10 mouse cellular contexts compared by ENCODE assay signal in the genomic region with DNA sequence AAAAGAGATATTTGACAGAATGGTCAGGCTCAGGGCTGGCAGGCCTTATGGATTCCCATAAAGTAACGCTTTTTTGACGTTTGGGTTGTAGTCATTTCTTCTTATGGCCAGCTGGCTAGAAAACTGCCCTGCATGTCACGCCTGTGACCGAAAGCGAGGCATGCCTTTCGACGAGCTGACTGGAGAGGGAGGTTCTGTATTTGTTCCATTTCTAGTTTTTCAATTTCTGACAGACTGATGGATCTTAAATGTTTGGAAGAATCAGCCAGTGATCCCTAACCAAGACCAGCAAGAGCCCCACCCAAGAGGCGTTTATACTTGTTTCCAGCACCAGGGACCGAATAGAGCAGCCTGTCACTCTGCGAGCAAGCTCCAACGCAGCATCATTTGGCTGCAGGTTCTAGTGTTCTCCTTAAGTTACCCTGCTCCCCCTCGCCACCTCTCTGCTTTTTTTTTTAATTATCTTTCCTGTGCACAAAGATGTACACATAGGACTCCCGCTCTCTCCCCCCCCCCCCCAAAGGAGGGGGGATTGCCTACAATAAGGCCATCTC.
DNase-seq lines count a peak whose midpoint lies in the region; ATAC-seq and TF ChIP-seq lines count a peak whose summit lies in the region.
"Had no signal": no experiment of that assay in that cellular context is flagged by ENCODE, and none has a peak within 500 bp of the region (broad histone marks: within the 10 kb centered on the region; RNA-seq: fewer than 3 reads in every experiment).

No protein-coding gene starts in this region.

- no peak for TF ChIP-seq POLR2A in kidney, adult 2 months (IDR thresholded peaks at IDR 0.05; ENCODE audit: low read depth, low read length)

- no peak for DNase-seq in kidney, adult 2 months
- DNase-seq in embryonic facial prominence, embryonic 11.5 days (ENCODE audit: low spot score): no peak
- DNase-seq in liver, embryonic 11.5 days (ENCODE audit: low spot score): no peak
- DNase-seq in thymus, postnatal 14 days: no peak
- DNase-seq: kidney, postnatal 4 days; thymus, adult 18-20 months had no signal

- no peaks in the 10 kb centered on the region for H3K36me3 ChIP-seq in kidney, embryonic 14.5 days (ENCODE audit: control insufficient read depth, insufficient read depth, low read length)
- no peaks in the 10 kb centered on the region for H3K36me3 ChIP-seq in kidney, adult 2 months (ENCODE audit: control insufficient read depth, insufficient read depth, low read length)
- no peaks in the 10 kb centered on the region for H3K36me3 ChIP-seq in embryonic facial prominence, embryonic 11.5 days (replicated peaks; ENCODE audit: control insufficient read depth, insufficient read depth, low read depth, low read length)
- no peaks in the 10 kb centered on the region for H3K36me3 ChIP-seq in forebrain, embryonic 15.5 days
- H3K36me3 ChIP-seq in midbrain, embryonic 16.5 days (ENCODE audit: control insufficient read depth, insufficient read depth, low read length): no peaks in the 10 kb centered on the region
- H3K36me3 ChIP-seq in liver, embryonic 11.5 days (ENCODE audit: control insufficient read depth, insufficient read depth, low read length): no peaks in the 10 kb centered on the region
- H3K36me3 ChIP-seq: G1E had no signal

- 0 out of 2 replicates have a peak overlapping the region, but pooled peaks have one; percentile 12 for H3K4me2 ChIP-seq in kidney, embryonic 14.5 days (replicated peaks; ENCODE audit: low read depth, low read length)
- peak overlapping the region; percentile 34 for H3K4me2 ChIP-seq in embryonic facial prominence, embryonic 11.5 days (ENCODE audit: low read depth, low read length)
- H3K4me2 ChIP-seq in forebrain, embryonic 15.5 days (replicated peaks): peak overlapping the region; percentile 48
- H3K4me2 ChIP-seq in midbrain, embryonic 16.5 days (ENCODE audit: low read length): peak overlapping the region; percentile 49
- H3K4me2 ChIP-seq in liver, embryonic 11.5 days: no peak overlapping the region

- no peak for ATAC-seq in kidney, embryonic 14.5 days (ENCODE audit: low FRiP score, low TSS enrichment)
- no peak for ATAC-seq in embryonic facial prominence, embryonic 11.5 days (replicated peaks; ENCODE audit: insufficient number of reproducible peaks, low FRiP score, low TSS enrichment, low read depth)
- ATAC-seq in forebrain, embryonic 15.5 days (replicated peaks): peak; percentile 58
- 0 out of 2 replicates have a peak, but pooled peaks have one; percentile 39 for ATAC-seq in midbrain, embryonic 16.5 days
- no peak for ATAC-seq in liver, embryonic 11.5 days (replicated peaks; ENCODE audit: low FRiP score)

- no peaks in the 10 kb centered on the region for H3K4me1 ChIP-seq in kidney, embryonic 14.5 days (ENCODE audit: control insufficient read depth, insufficient read depth, low read length)
- no peaks in the 10 kb centered on the region for H3K4me1 ChIP-seq in kidney, adult 2 months (ENCODE audit: control insufficient read depth, insufficient read depth, low read length)
- H3K4me1 ChIP-seq in embryonic facial prominence, embryonic 11.5 days (ENCODE audit: control insufficient read depth, insufficient read depth, low read length): no peaks in the 10 kb centered on the region; the same call in 1 of the 2 replicates
- peaks cover 14% of the 10 kb centered on the region for H3K4me1 ChIP-seq in forebrain, embryonic 15.5 days
- H3K4me1 ChIP-seq in midbrain, embryonic 16.5 days (ENCODE audit: control insufficient read depth, insufficient read depth, low read length): peaks cover 16% of the 10 kb centered on the region
- H3K4me1 ChIP-seq in liver, embryonic 11.5 days (replicated peaks; ENCODE audit: control insufficient read depth, insufficient read depth, low read length): no peaks in the 10 kb centered on the region

- no peak for TF ChIP-seq CTCF in kidney, adult 2 months (conservative IDR thresholded peaks at IDR 0.05; ENCODE audit: insufficient read depth, insufficient read length, low read depth, low read length)

- no peak overlapping the region for H3K9ac ChIP-seq in kidney, embryonic 14.5 days (ENCODE audit: low read depth, low read length)
- H3K9ac ChIP-seq in embryonic facial prominence, embryonic 11.5 days (replicated peaks; ENCODE audit: low read length): no peak overlapping the region
- H3K9ac ChIP-seq in forebrain, embryonic 15.5 days (replicated peaks): peak overlapping the region; percentile 23
- peak overlapping the region; percentile 27; the same call in 1 of the 2 replicates for H3K9ac ChIP-seq in midbrain, embryonic 16.5 days (ENCODE audit: low read depth, low read length)
- no peak overlapping the region for H3K9ac ChIP-seq in liver, embryonic 11.5 days (ENCODE audit: low read depth, low read length)

- 46% methylated on average over 13 of the region's 13 CpGs for WGBS in kidney, embryonic 14.5 days
- WGBS in kidney, adult 2 months: 46% methylated on average over 13 of the region's 13 CpGs
- WGBS in embryonic facial prominence, embryonic 11.5 days: 31% methylated on average over 13 of the region's 13 CpGs
- 9% methylated on average over 13 of the region's 13 CpGs for WGBS in forebrain, embryonic 15.5 days
- 20% methylated on average over 13 of the region's 13 CpGs for WGBS in midbrain, embryonic 16.5 days
- 59% methylated on average over 13 of the region's 13 CpGs for WGBS in liver, embryonic 11.5 days

- no peak overlapping the region for H3K4me3 ChIP-seq in kidney, embryonic 14.5 days (ENCODE audit: low read length)
- H3K4me3 ChIP-seq in kidney, adult 2 months (ENCODE audit: insufficient read depth, low read depth, low read length): no peak overlapping the region
- H3K4me3 ChIP-seq in embryonic facial prominence, embryonic 11.5 days (ENCODE audit: low read depth, low read length): peak overlapping the region; percentile 7; the same call in 1 of the 2 replicates
- H3K4me3 ChIP-seq in forebrain, embryonic 15.5 days: peak overlapping the region; percentile 29
- H3K4me3 ChIP-seq in midbrain, embryonic 16.5 days (ENCODE audit: low read depth, low read length): peak overlapping the region; percentile 12; the same call in 1 of the 2 replicates
- H3K4me3 ChIP-seq in liver, embryonic 11.5 days (ENCODE audit: low read depth, low read length): no peak overlapping the region

- H3K27me3 ChIP-seq in kidney, embryonic 14.5 days (ENCODE audit: control insufficient read depth, insufficient read depth, low read length): no peaks in the 10 kb centered on the region
- H3K27me3 ChIP-seq in kidney, adult 2 months (replicated peaks; ENCODE audit: control insufficient read depth, insufficient read depth, low read length): no peaks in the 10 kb centered on the region
- H3K27me3 ChIP-seq in embryonic facial prominence, embryonic 11.5 days (ENCODE audit: control insufficient read depth, insufficient read depth, low read length): no peaks in the 10 kb centered on the region
- H3K27me3 ChIP-seq in forebrain, embryonic 15.5 days: no peaks in the 10 kb centered on the region
- no peaks in the 10 kb centered on the region for H3K27me3 ChIP-seq in midbrain, embryonic 16.5 days (ENCODE audit: control insufficient read depth, insufficient read depth, low read depth, low read length)
- no peaks in the 10 kb centered on the region for H3K27me3 ChIP-seq in liver, embryonic 11.5 days (replicated peaks; ENCODE audit: control insufficient read depth, insufficient read depth, low read length)

- H3K27ac ChIP-seq in kidney, embryonic 14.5 days (ENCODE audit: low read depth, low read length): no peak overlapping the region
- no peak overlapping the region for H3K27ac ChIP-seq in kidney, adult 2 months (ENCODE audit: insufficient read depth, low read depth, low read length)
- H3K27ac ChIP-seq in embryonic facial prominence, embryonic 11.5 days (replicated peaks; ENCODE audit: low read depth, low read length): no peak overlapping the region
- H3K27ac ChIP-seq in forebrain, embryonic 15.5 days (replicated peaks): peak overlapping the region; percentile 81
- H3K27ac ChIP-seq in midbrain, embryonic 16.5 days (ENCODE audit: low read length): peak overlapping the region; percentile 43
- no peak overlapping the region for H3K27ac ChIP-seq in liver, embryonic 11.5 days (ENCODE audit: low read depth, low read length)

- H3K9me3 ChIP-seq in kidney, embryonic 14.5 days (ENCODE audit: control insufficient read depth, low read length): no peaks in the 10 kb centered on the region
- H3K9me3 ChIP-seq in embryonic facial prominence, embryonic 11.5 days (replicated peaks; ENCODE audit: control insufficient read depth, low read length): no peaks in the 10 kb centered on the region
- H3K9me3 ChIP-seq in forebrain, embryonic 15.5 days: no peaks in the 10 kb centered on the region
- H3K9me3 ChIP-seq in midbrain, embryonic 16.5 days (replicated peaks; ENCODE audit: control insufficient read depth, low read length, poor library complexity, severe bottlenecking): no peaks in the 10 kb centered on the region
- H3K9me3 ChIP-seq in liver, embryonic 11.5 days (ENCODE audit: control insufficient read depth, low read length): no peaks in the 10 kb centered on the region

Comparison
In these comparisons a context has a peak if more than half of its experiments do, and no peak if none do; other contexts are left out.
1. ATAC-seq: peak in forebrain, embryonic 15.5 days (single experiment) and midbrain, embryonic 16.5 days (single experiment); none in kidney, embryonic 14.5 days (single experiment), embryonic facial prominence, embryonic 11.5 days (single experiment) and liver, embryonic 11.5 days (single experiment).
2. H3K27ac ChIP-seq: peak in forebrain, embryonic 15.5 days (single experiment) and midbrain, embryonic 16.5 days (single experiment); none in kidney, embryonic 14.5 days (single experiment), kidney, adult 2 months (single experiment), embryonic facial prominence, embryonic 11.5 days (single experiment) and liver, embryonic 11.5 days (single experiment).
3. H3K4me3 ChIP-seq: peak in embryonic facial prominence, embryonic 11.5 days (single experiment), forebrain, embryonic 15.5 days (single experiment) and midbrain, embryonic 16.5 days (single experiment); none in kidney, embryonic 14.5 days (single experiment), kidney, adult 2 months (single experiment) and liver, embryonic 11.5 days (single experiment).
4. H3K9ac ChIP-seq: peak in forebrain, embryonic 15.5 days (single experiment) and midbrain, embryonic 16.5 days (single experiment); none in kidney, embryonic 14.5 days (single experiment), embryonic facial prominence, embryonic 11.5 days (single experiment) and liver, embryonic 11.5 days (single experiment).